Mouse (Mus musculus): ENCODE results near the gene Olfr1153.

The Olfr1153 gene

DNA sequence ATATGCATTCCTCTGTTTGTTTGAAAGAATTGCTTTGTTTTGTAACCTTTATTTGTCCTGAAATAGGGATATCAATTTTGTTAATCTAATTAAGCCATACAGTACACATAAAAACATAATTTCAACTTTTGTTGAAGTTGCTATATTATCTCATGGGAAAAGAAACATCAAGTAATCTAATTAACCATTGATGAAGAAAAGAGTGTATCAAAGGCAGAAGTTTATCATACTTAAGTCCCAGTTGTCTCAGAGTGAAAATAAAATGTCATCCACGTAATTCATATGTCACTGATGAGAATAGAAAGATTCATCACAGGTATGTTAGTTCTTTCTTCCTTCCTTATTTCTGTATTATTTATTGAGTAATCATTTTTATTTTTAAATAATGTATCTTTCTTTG is at the start of gene Olfr1153:
Gene Olfr1153 (plus strand): TSS at position 301 of the 400 bp plus-strand sequence.
- DNase-seq (ENCODE audit: low read depth) = no peak

DNA sequence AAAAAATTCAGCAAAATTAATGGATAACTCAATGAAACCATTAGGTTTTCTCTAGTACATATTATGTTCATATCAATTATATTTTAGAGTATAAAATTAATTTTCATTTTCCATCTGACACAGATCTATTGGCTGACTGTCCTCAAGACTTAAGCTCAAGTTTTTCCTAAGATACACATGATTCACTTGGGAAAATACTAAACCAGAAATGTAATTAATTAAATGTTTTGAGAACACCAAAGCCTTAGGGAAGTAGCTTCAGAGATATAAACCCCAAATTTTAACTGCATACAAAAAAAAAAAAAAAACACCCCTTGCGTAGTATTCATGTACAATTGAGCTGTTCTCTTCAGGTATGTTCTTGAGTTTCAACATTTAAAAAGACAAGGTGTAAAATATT is 39.2 kb upstream of the Olfr1153 start, which contains the start of gene Olfr1151:
Gene Olfr1151 (plus strand): TSS at position 301 of the 400 bp plus-strand sequence.
- DNase-seq (ENCODE audit: low read depth) = no peak

DNA sequence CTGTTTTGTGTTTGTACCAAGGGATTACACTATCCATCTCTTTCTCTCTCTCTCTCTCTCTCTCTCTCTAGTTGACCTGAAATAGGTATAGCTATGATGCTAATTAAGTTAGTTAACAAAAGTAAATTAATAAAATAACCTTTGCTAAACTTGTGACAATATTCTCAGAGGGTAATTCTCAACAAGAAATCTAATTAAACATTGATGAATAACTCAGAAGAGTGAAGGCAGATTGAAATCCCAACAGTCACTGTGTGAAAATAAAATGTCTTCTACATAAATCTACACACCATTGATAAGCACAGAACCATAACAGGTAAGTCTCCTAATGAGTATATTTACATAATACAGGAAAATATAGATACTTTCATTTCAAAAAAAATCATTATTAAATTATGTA is 28.6 kb upstream of the Olfr1153 start, which contains the start of gene Olfr1152:
Gene Olfr1152 (plus strand): TSS at position 301 of the 400 bp plus-strand sequence.
- no peak for DNase-seq (ENCODE audit: low read depth)

DNA sequence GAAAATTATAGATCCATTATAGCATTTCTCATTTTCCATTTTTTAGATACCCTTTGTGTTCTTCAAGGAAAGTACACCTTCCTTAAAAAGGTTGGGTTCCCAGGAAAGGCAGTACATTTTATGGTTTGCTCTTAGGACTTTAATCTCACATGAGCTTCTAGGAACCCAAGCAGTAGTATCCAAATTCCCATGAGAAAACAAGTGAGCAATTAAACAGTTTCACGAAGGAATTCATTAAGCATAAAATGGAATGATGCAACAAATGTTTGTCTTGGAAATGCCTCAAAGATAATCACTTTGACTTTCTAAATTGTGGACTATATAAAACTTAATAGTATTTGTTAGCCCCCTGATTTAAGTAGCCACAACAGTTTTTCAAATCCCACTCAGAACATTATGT is 10.3 kb downstream of the Olfr1153 start, which contains the start of gene Olfr1154:
Gene Olfr1154 (minus strand): TSS at position 101 of the 400 bp plus-strand sequence.
- no peak for DNase-seq (ENCODE audit: low read depth)

DNA sequence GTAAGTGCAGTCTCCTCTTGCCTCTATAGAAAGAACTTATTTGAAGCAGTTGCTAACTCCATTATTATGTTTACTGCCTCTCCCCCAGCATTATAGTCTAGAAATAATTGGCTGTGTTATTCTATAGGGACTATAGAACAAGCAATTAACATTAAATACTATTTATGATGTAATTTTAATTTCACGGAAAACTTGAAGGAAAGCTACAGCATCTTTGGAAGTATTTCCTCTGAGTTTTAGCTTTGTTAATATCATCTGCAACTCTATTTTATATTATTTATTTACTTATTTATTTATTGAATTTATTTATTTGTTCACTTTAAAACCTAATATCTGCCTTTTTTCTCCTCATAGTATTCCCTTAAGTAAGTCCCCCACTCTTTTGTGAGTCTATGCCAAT is 50.3 kb downstream of the Olfr1153 start, which contains the start of gene Olfr1155:
Gene Olfr1155 (minus strand): TSS at position 101 of the 400 bp plus-strand sequence.
- no peak for DNase-seq (ENCODE audit: low read depth)
